Comparison of ENCODE assay signal across 12 mouse cellular contexts in the genomic region with DNA sequence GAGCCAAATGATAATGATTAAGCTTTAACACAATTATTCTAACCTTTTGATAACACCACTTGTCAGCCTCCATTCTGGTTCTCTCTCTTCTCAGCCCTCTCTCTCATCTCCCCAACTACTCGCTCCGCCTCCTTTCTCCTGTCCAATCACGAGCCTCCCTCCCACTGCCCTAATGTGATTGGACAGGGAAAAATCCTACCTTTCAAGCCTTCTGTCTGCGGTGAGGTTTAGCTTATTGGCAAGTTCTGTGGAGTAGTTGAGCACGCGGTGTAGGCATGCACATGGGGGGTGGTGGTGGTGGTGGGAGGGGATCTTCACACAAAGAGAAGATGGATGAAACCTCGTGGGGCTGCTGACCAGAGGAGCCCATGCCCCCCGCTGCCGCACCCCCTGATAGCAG. TPM values are rescaled to one million over a fixed set of nuclear protein-coding genes. Genes with fewer than 3 reads are reported as not detected.
A peak's percentile ranks its signal among the peaks of the same experiment; 100 is the strongest.
DNase-seq lines count a peak whose midpoint lies in the region; ATAC-seq lines count a peak whose summit lies in the region.
"Had no signal": no experiment of that assay in that cellular context is flagged by ENCODE, and none has a peak within 500 bp of the region (broad histone marks: within the 10 kb centered on the region; RNA-seq: fewer than 3 reads in every experiment).

No protein-coding gene starts in this region.

- no peak overlapping the region for H3K9ac ChIP-seq in forebrain, embryonic 15.5 days (replicated peaks)
- H3K9ac ChIP-seq in neural tube, embryonic 11.5 days (ENCODE audit: low read length): no peak overlapping the region
- no peak overlapping the region for H3K9ac ChIP-seq in neural tube, embryonic 15.5 days (replicated peaks)
- H3K9ac ChIP-seq: kidney, embryonic 15.5 days had no signal

- 28% methylated on average over 9 of the region's 9 CpGs for WGBS in forebrain, embryonic 10.5 days
- 24% methylated on average over 9 of the region's 9 CpGs for WGBS in forebrain, embryonic 15.5 days
- WGBS in neural tube, embryonic 11.5 days: 33% methylated on average over 9 of the region's 9 CpGs
- 30% methylated on average over 9 of the region's 9 CpGs for WGBS in neural tube, embryonic 15.5 days

- H3K4me2 ChIP-seq in forebrain, embryonic 15.5 days (replicated peaks): no peak overlapping the region
- H3K4me2 ChIP-seq in neural tube, embryonic 11.5 days (ENCODE audit: low read depth): no peak overlapping the region
- no peak overlapping the region for H3K4me2 ChIP-seq in neural tube, embryonic 15.5 days
- H3K4me2 ChIP-seq: kidney, embryonic 15.5 days had no signal

- H3K36me3 ChIP-seq in forebrain, embryonic 10.5 days (replicated peaks): no peaks in the 10 kb centered on the region
- no peaks in the 10 kb centered on the region for H3K36me3 ChIP-seq in forebrain, embryonic 15.5 days
- H3K36me3 ChIP-seq in neural tube, embryonic 11.5 days (ENCODE audit: control insufficient read depth, insufficient read depth, low read length): no peaks in the 10 kb centered on the region; the same call in 1 of the 2 replicates
- H3K36me3 ChIP-seq in neural tube, embryonic 15.5 days: no peaks in the 10 kb centered on the region
- H3K36me3 ChIP-seq: kidney, embryonic 15.5 days had no signal

- no peaks in the 10 kb centered on the region for H3K9me3 ChIP-seq in forebrain, embryonic 10.5 days
- H3K9me3 ChIP-seq in forebrain, embryonic 15.5 days: no peaks in the 10 kb centered on the region
- H3K9me3 ChIP-seq in neural tube, embryonic 11.5 days (ENCODE audit: control insufficient read depth, low read length): no peaks in the 10 kb centered on the region
- no peaks in the 10 kb centered on the region for H3K9me3 ChIP-seq in neural tube, embryonic 15.5 days (replicated peaks)
- H3K9me3 ChIP-seq: kidney, embryonic 15.5 days had no signal

- H3K27ac ChIP-seq in forebrain, embryonic 10.5 days: peak overlapping the region; percentile 53; the same call in 1 of the 2 replicates
- H3K27ac ChIP-seq in forebrain, embryonic 15.5 days (replicated peaks): no peak overlapping the region
- no peak overlapping the region for H3K27ac ChIP-seq in neural tube, embryonic 11.5 days (ENCODE audit: low read depth, low read length)
- no peak overlapping the region for H3K27ac ChIP-seq in neural tube, embryonic 15.5 days (replicated peaks)
- H3K27ac ChIP-seq: heart, adult 2 months; kidney, embryonic 15.5 days had no signal

- no peak for DNase-seq in forebrain, embryonic 10.5 days (ENCODE audit: extremely low spot score, low spot score)
- peak; percentile 37 for DNase-seq in neural tube, embryonic 11.5 days (ENCODE audit: low spot score)
- peak; percentile 49 for DNase-seq in embryo, embryonic 9.5 days (ENCODE audit: extremely low spot score)
- no peak for DNase-seq in adrenal gland, postnatal 14 days
- DNase-seq in layer of hippocampus, postnatal 14 days (ENCODE audit: low spot score in 2 of 2): no peak
- DNase-seq: B cell, adult 2 months; heart, adult 2 months had no signal

- no peak for ATAC-seq in forebrain, embryonic 15.5 days (replicated peaks)
- ATAC-seq in neural tube, embryonic 11.5 days (ENCODE audit: insufficient read depth, low FRiP score, low TSS enrichment): no peak
- no peak for ATAC-seq in neural tube, embryonic 15.5 days (ENCODE audit: low FRiP score)
- peak; percentile 77 for ATAC-seq in megakaryocyte-erythroid progenitor cell, adult 5-6 weeks (replicated peaks; ENCODE audit: low FRiP score, low TSS enrichment, poor library complexity, severe bottlenecking)
- ATAC-seq: activated CD4-positive, CD25-positive, alpha-beta regulatory T cell, adult 4 months had no signal

- peaks cover 30% of the 10 kb centered on the region for H3K4me1 ChIP-seq in forebrain, embryonic 10.5 days
- H3K4me1 ChIP-seq in forebrain, embryonic 15.5 days: no peaks in the 10 kb centered on the region
- H3K4me1 ChIP-seq in neural tube, embryonic 11.5 days (ENCODE audit: control insufficient read depth, insufficient read depth, low read length): no peaks in the 10 kb centered on the region
- H3K4me1 ChIP-seq in neural tube, embryonic 15.5 days: peaks cover 3% of the 10 kb centered on the region

- peaks cover 10% of the 10 kb centered on the region; the same call in 1 of the 2 replicates for H3K27me3 ChIP-seq in forebrain, embryonic 10.5 days (ENCODE audit: poor library complexity, severe bottlenecking)
- no peaks in the 10 kb centered on the region for H3K27me3 ChIP-seq in forebrain, embryonic 15.5 days
- no peaks in the 10 kb centered on the region for H3K27me3 ChIP-seq in neural tube, embryonic 11.5 days (ENCODE audit: control insufficient read depth, insufficient read depth, low read length)
- H3K27me3 ChIP-seq in neural tube, embryonic 15.5 days (replicated peaks): no peaks in the 10 kb centered on the region

- H3K4me3 ChIP-seq in forebrain, embryonic 10.5 days: no peak overlapping the region; the same call in 1 of the 2 replicates
- H3K4me3 ChIP-seq in forebrain, embryonic 15.5 days: no peak overlapping the region
- H3K4me3 ChIP-seq in neural tube, embryonic 11.5 days (ENCODE audit: low read depth, low read length): no peak overlapping the region
- no peak overlapping the region for H3K4me3 ChIP-seq in neural tube, embryonic 15.5 days (replicated peaks)
- H3K4me3 ChIP-seq: heart, adult 2 months; kidney, embryonic 15.5 days had no signal

RNA-seq across cellular contexts. Expression of a gene that starts 20.7 kb away (rescaled TPM):
- polyA plus RNA-seq in forebrain, embryonic 10.5 days (2016; fragmentation: Nextera tagmentation; extraction: Ambion mirVana): 2.4 and 2.5 TPM in 2 replicates
- polyA plus RNA-seq in forebrain, embryonic 15.5 days (2015; fragmentation: Nextera tagmentation; extraction: Ambion mirVana): 1.1 and 1.2 TPM in 2 replicates
- polyA plus RNA-seq in neural tube, embryonic 11.5 days (2014; fragmentation: Nextera tagmentation; extraction: Ambion mirVana): 4.4 and 4.6 TPM in 2 replicates
- polyA plus RNA-seq in neural tube, embryonic 15.5 days (2015; fragmentation: Nextera tagmentation; extraction: Ambion mirVana): 2.6 and 5.8 TPM in 2 replicates
- 0.47 TPM in 1 of 2 replicates, not detected in the other for total RNA-seq in megakaryocyte-erythroid progenitor cell, adult 5-6 weeks (2014; fragmentation: Nextera tagmentation)
- not detected in 2 replicates for total RNA-seq in megakaryocyte-erythroid progenitor cell, adult 5-6 weeks (2017)
- 6.9 and 8.3 TPM in 2 replicates for total RNA-seq in adrenal gland, postnatal 14 days (2021)
- 1 to 10 TPM; 1.6 to 2.1 TPM for total RNA-seq in layer of hippocampus, postnatal 14 days (2021)
- polyA plus RNA-seq: activated CD4-positive, CD25-positive, alpha-beta regulatory T cell, adult 4 months had no signal

Comparison
In these comparisons a context has a peak if more than half of its experiments do, and no peak if none do; other contexts are left out.
1. DNase-seq: peak in neural tube, embryonic 11.5 days (single experiment) and embryo, embryonic 9.5 days (single experiment); none in forebrain, embryonic 10.5 days (single experiment), adrenal gland, postnatal 14 days (single experiment) and layer of hippocampus, postnatal 14 days (0 of 2).